Mouse (Mus musculus) erythroid progenitor cell, adult 5-6 weeks (primary cell): Measurements from ENCODE around the gene Fancg. TPM values are rescaled to one million over a fixed set of nuclear protein-coding genes. Genes with fewer than 3 reads are reported as not detected.
"Not testable (repeated sequence)": the region's sequence is repeated elsewhere in the genome, so short reads cannot be mapped to it uniquely, and the experiment has no call there.

Source experiments
- ATAC-seq: replicated peaks from 2 replicates; pipeline ENCODE4 v1.8.0; 2016; ENCODE audit warnings: moderate number of reproducible peaks, mild to moderate bottlenecking, moderate TSS enrichment, inconsistent platforms; ENCODE audit not compliant: poor library complexity, low FRiP score, severe bottlenecking
- total RNA-seq, 2 experiments: library from RNA; stranded (forward) in 1 of 2; stranded (reverse) in 1 of 2; fragments of 150-400 nt in 1 of 2; fragments of 186-747, 209-891 nt in 1 of 2; gene quantifications; 2 replicates each; pipeline versions ENCODE4 v1.2.3 to v1.2.4; 2015 to 2017; ENCODE audit warnings: low replicate concordance in 2 of 2

Fancg gene
- total RNA-seq, 2 experiments from 2014 or later: 12.6 to 59.7 TPM

GRCm38 (mm10) chr4:43002756-43003439 lies 7.4 kb downstream of the Fancg start:
- no peak for ATAC-seq

GRCm38 (mm10) chr4:43001272-43001671 lies 9.0 kb downstream of the Fancg start:
- ATAC-seq: no peak

GRCm38 (mm10) chr4:43000141-43000986 lies 9.9 kb downstream of the Fancg start, which contains the start of gene Vcp:
Gene Vcp (minus strand): TSS chr4:43000507.
- peak; percentile 93 for ATAC-seq

- ATAC-seq: peak; percentile 64
These were observed 10.7 kb downstream of the Fancg start for GRCm38 (mm10) chr4:42999451-43000140.

GRCm38 (mm10) chr4:42998022-42998421 lies 12.3 kb downstream of the Fancg start:
- ATAC-seq: no peak

GRCm38 (mm10) chr4:42988296-42988695 lies 22.0 kb downstream of the Fancg start:
- no peak for ATAC-seq

- not testable (repeated sequence) for ATAC-seq
These were observed 29.8 kb downstream of the Fancg start for GRCm38 (mm10) chr4:42980467-42980866.

GRCm38 (mm10) chr4:42978062-42978461 lies 32.2 kb downstream of the Fancg start:
- ATAC-seq: no peak

- ATAC-seq: no peak
These were observed 36.4 kb downstream of the Fancg start for GRCm38 (mm10) chr4:42973868-42974267.

- ATAC-seq: no peak
These were observed 37.4 kb downstream of the Fancg start for GRCm38 (mm10) chr4:42972952-42973351.

GRCm38 (mm10) chr4:42969304-42969703 lies 41.0 kb downstream of the Fancg start, which contains the start of gene 1700022I11Rik:
Gene 1700022I11Rik (plus strand): TSS chr4:42969604.
- no peak for ATAC-seq

GRCm38 (mm10) chr4:42965039-42965719 lies 45.1 kb downstream of the Fancg start:
- peak; percentile 65 for ATAC-seq

GRCm38 (mm10) chr4:42963480-42963879 lies 46.8 kb downstream of the Fancg start:
- ATAC-seq: no peak

- peak; percentile 63; the same call in 1 of the 2 replicates for ATAC-seq
These were observed 48.7 kb downstream of the Fancg start for GRCm38 (mm10) chr4:42961592-42961991.

GRCm38 (mm10) chr4:42959382-42959781 lies 50.9 kb downstream of the Fancg start:
- no peak for ATAC-seq

GRCm38 (mm10) chr4:42958942-42959341 lies 51.4 kb downstream of the Fancg start:
- ATAC-seq: no peak

- no peak for ATAC-seq
These were observed 52.3 kb downstream of the Fancg start for GRCm38 (mm10) chr4:42957979-42958378.

GRCm38 (mm10) chr4:42957306-42957705 lies 53.0 kb downstream of the Fancg start:
- ATAC-seq: no peak

GRCm38 (mm10) chr4:42956581-42956980 lies 53.7 kb downstream of the Fancg start:
- no peak for ATAC-seq

GRCm38 (mm10) chr4:42955200-42955599 lies 55.1 kb downstream of the Fancg start:
- no peak for ATAC-seq
